Mouse (Mus musculus): ENCODE data around the gene Depdc7.

Gene Depdc7

GRCm38 (mm10) chr2:104742741-104743064 is at the start of gene Depdc7:
Gene Depdc7 (minus strand): TSS chr2:104742878.
- DNase-seq (ENCODE audit: low spot score in 2 of 2), result peak; percentile 85 to 91

GRCm38 (mm10) chr2:104774763-104775162 is 32.1 kb upstream of the Depdc7 start:
- DNase-seq (ENCODE audit: low spot score in 2 of 2), result no peak

GRCm38 (mm10) chr2:104768697-104769096 is 26.0 kb upstream of the Depdc7 start:
- DNase-seq (ENCODE audit: low spot score in 2 of 2), result no peak

GRCm38 (mm10) chr2:104764018-104764417 is 21.3 kb upstream of the Depdc7 start:
- no peak for DNase-seq (ENCODE audit: low spot score in 2 of 2)

GRCm38 (mm10) chr2:104763134-104763703 is 20.5 kb upstream of the Depdc7 start:
- no peak for DNase-seq (ENCODE audit: low spot score in 2 of 2)

GRCm38 (mm10) chr2:104750611-104751010 is 7.9 kb upstream of the Depdc7 start:
- no peak for DNase-seq (ENCODE audit: low spot score in 2 of 2)

- no peak for DNase-seq (ENCODE audit: low spot score in 2 of 2)
Observed at GRCm38 (mm10) chr2:104748652-104749183, 6.0 kb upstream of the Depdc7 start.

GRCm38 (mm10) chr2:104746251-104746650 is 3.6 kb upstream of the Depdc7 start:
- DNase-seq (ENCODE audit: low spot score in 2 of 2), result no peak

- DNase-seq (ENCODE audit: low spot score in 2 of 2), result no peak
Observed at GRCm38 (mm10) chr2:104743971-104744370, 1.3 kb upstream of the Depdc7 start.

- DNase-seq (ENCODE audit: low spot score in 2 of 2), result no peak
Observed at GRCm38 (mm10) chr2:104743160-104743559, 482 bp upstream of the Depdc7 start.

GRCm38 (mm10) chr2:104741896-104742740 is 560 bp downstream of the Depdc7 start:
- DNase-seq (ENCODE audit: low spot score in 2 of 2), result no peak

- DNase-seq (ENCODE audit: low spot score in 2 of 2), result no peak
Observed at GRCm38 (mm10) chr2:104741015-104741758, 1.5 kb downstream of the Depdc7 start.

GRCm38 (mm10) chr2:104740248-104740949 is 2.3 kb downstream of the Depdc7 start:
- DNase-seq (ENCODE audit: low spot score in 2 of 2), result no peak

GRCm38 (mm10) chr2:104739691-104740090 is 3.0 kb downstream of the Depdc7 start:
- no peak for DNase-seq (ENCODE audit: low spot score in 2 of 2)

- no peak for DNase-seq (ENCODE audit: low spot score in 2 of 2)
Observed at GRCm38 (mm10) chr2:104736241-104736640, 6.4 kb downstream of the Depdc7 start.

- DNase-seq (ENCODE audit: low spot score in 2 of 2), result no peak
Observed at GRCm38 (mm10) chr2:104732562-104733256, 10.0 kb downstream of the Depdc7 start.

GRCm38 (mm10) chr2:104732033-104732444 is 10.6 kb downstream of the Depdc7 start:
- DNase-seq (ENCODE audit: low spot score in 2 of 2), result no peak

GRCm38 (mm10) chr2:104727369-104727768 is 15.3 kb downstream of the Depdc7 start:
- no peak for DNase-seq (ENCODE audit: low spot score in 2 of 2)

- DNase-seq (ENCODE audit: low spot score in 2 of 2), result no peak
Observed at GRCm38 (mm10) chr2:104722021-104722420, 20.7 kb downstream of the Depdc7 start.

- DNase-seq (ENCODE audit: low spot score in 2 of 2), result no peak
Observed at GRCm38 (mm10) chr2:104717827-104718226, 24.9 kb downstream of the Depdc7 start.

- DNase-seq (ENCODE audit: low spot score in 2 of 2), result no peak
Observed at GRCm38 (mm10) chr2:104717231-104717735, 25.4 kb downstream of the Depdc7 start.

All from urinary bladder, postnatal 4 days (tissue).